Mouse (Mus musculus) ovary, postnatal 14 days (tissue): ENCODE results near the gene Adrm1.

Experiments
- DNase-seq: peaks from one replicate; pipeline ENCODE4 v3.0.0; 2022; ENCODE audit warnings: low spot score

Gene Adrm1

GRCm38 (mm10) chr2:180184752-180185109 is 13.4 kb downstream of the Adrm1 start:
- no peak for DNase-seq

- DNase-seq, result no peak
Observed at GRCm38 (mm10) chr2:180185686-180186085, 14.4 kb downstream of the Adrm1 start.

GRCm38 (mm10) chr2:180187362-180187761 is 16.1 kb downstream of the Adrm1 start:
- no peak for DNase-seq

- DNase-seq, result no peak
Observed at GRCm38 (mm10) chr2:180196610-180197322, 25.5 kb downstream of the Adrm1 start.

GRCm38 (mm10) chr2:180197323-180198037 is 26.2 kb downstream of the Adrm1 start:
- no peak for DNase-seq

GRCm38 (mm10) chr2:180198782-180199181 is 27.5 kb downstream of the Adrm1 start:
- no peak for DNase-seq

- DNase-seq, result no peak
Observed at GRCm38 (mm10) chr2:180200681-180201080, 29.4 kb downstream of the Adrm1 start.

- DNase-seq, result no peak
Observed at GRCm38 (mm10) chr2:180201303-180201702, 30.0 kb downstream of the Adrm1 start.

GRCm38 (mm10) chr2:180202263-180202662 is 31.0 kb downstream of the Adrm1 start:
- no peak for DNase-seq

GRCm38 (mm10) chr2:180202805-180203204 is 31.5 kb downstream of the Adrm1 start:
- no peak for DNase-seq

GRCm38 (mm10) chr2:180204501-180204900 is 33.2 kb downstream of the Adrm1 start:
- no peak for DNase-seq

GRCm38 (mm10) chr2:180205083-180205955 is 34.0 kb downstream of the Adrm1 start:
- no peak for DNase-seq

GRCm38 (mm10) chr2:180205956-180206280 is 34.6 kb downstream of the Adrm1 start:
- DNase-seq, result no peak

- no peak for DNase-seq
Observed at GRCm38 (mm10) chr2:180207840-180208239, 36.6 kb downstream of the Adrm1 start.

GRCm38 (mm10) chr2:180208976-180209375 is 37.7 kb downstream of the Adrm1 start:
- no peak for DNase-seq

GRCm38 (mm10) chr2:180212255-180212654 is 41.0 kb downstream of the Adrm1 start:
- no peak for DNase-seq

- DNase-seq, result no peak
Observed at GRCm38 (mm10) chr2:180214352-180214978, 43.2 kb downstream of the Adrm1 start.

- DNase-seq, result no peak
Observed at GRCm38 (mm10) chr2:180215011-180215461, 43.8 kb downstream of the Adrm1 start.

- DNase-seq, result no peak
Observed at GRCm38 (mm10) chr2:180215951-180216350, 44.7 kb downstream of the Adrm1 start.

GRCm38 (mm10) chr2:180216921-180217320 is 45.6 kb downstream of the Adrm1 start:
- no peak for DNase-seq

- no peak for DNase-seq
Observed at GRCm38 (mm10) chr2:180217587-180217986, 46.3 kb downstream of the Adrm1 start.

- no peak for DNase-seq
Observed at GRCm38 (mm10) chr2:180218241-180218640, 47.0 kb downstream of the Adrm1 start.
